Mouse (Mus musculus): ENCODE results near the gene Erlec1.

The Erlec1 gene

GRCm38 (mm10) chr11:30954279-30954725, at the start of gene Erlec1:
Gene Erlec1, minus strand, starts transcription at chr11:30954335.
- in situ Hi-C loops (cut with MboI; ENCODE audit: low pct_unique_long_range_greater_than_20kb in 1 of 2, low sequenced_read_pairs in 2 of 2, unreplicated experiment in 1 of 2) = no loop called here

DNA sequence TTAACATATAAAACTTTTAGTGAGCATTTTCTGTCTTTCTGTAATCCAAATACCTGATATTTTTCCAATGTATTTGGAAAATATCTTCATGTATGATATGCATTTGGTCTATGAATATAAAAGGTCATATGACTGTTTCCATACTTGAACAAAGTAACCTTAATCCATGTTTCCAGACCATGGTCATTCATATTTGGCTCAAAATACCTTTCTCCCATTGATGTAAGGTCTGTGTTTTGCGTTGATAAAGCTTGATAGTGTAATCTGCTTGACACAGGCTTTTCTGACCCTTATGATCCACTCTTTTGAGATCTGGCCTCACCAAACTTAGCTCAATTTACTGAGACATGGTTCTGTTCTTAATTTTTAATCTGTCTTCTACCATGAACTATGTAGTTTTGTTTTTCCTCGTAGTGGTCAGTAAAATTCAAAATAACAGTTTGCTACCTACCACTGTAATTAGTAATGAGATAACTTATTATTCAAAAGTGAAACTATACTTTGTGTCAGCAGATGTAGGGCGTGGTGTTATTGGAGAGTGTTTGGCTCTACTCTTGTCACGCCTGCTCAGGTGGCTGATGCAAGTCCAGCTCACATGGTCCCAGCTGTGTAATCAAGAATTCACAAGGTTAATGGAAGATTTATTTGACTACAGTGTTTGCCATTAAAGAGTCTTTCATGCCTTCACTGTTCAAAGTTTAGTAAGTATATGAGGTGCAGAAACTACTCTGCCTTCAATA, 47.2 kb upstream of the Erlec1 start:
- in situ Hi-C loops (cut with MboI; ENCODE audit: low pct_unique_long_range_greater_than_20kb in 1 of 2, low sequenced_read_pairs in 2 of 2, unreplicated experiment in 1 of 2) = no loop called here

DNA sequence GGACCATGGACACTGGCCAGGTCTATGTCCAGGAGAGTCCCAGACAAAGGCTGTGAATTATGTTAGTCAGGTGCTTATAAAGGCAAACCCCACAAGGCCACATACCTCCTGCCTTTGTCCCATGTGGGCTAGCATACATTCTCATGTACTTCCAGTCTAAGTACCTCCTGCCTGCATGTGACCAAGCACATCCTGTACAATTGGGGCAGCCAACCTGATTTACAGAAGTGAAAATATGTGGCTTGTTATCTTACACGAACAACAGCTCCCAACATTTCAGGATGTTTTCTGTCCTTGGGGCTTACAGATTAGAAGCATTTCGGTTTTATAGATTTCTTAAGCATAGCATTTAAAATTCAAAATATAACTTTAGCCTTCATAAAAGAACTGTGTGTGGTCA, 45.9 kb upstream of the Erlec1 start:
- in situ Hi-C loops (cut with MboI; ENCODE audit: low pct_unique_long_range_greater_than_20kb in 1 of 2, low sequenced_read_pairs in 2 of 2, unreplicated experiment in 1 of 2) = no loop called here

- in situ Hi-C loops (cut with MboI; ENCODE audit: low pct_unique_long_range_greater_than_20kb in 1 of 2, low sequenced_read_pairs in 2 of 2, unreplicated experiment in 1 of 2) = no loop called here
These were observed 44.6 kb upstream of the Erlec1 start for GRCm38 (mm10) chr11:30998704-30999103.

GRCm38 (mm10) chr11:30998199-30998598, 44.1 kb upstream of the Erlec1 start:
- in situ Hi-C loops (cut with MboI; ENCODE audit: low pct_unique_long_range_greater_than_20kb in 1 of 2, low sequenced_read_pairs in 2 of 2, unreplicated experiment in 1 of 2) = no loop called here

GRCm38 (mm10) chr11:30996670-30997069, 42.5 kb upstream of the Erlec1 start:
- in situ Hi-C loops (cut with MboI; ENCODE audit: low pct_unique_long_range_greater_than_20kb in 1 of 2, low sequenced_read_pairs in 2 of 2, unreplicated experiment in 1 of 2) = no loop called here

GRCm38 (mm10) chr11:30986625-30987017, 32.5 kb upstream of the Erlec1 start:
- in situ Hi-C loops (cut with MboI; ENCODE audit: low pct_unique_long_range_greater_than_20kb in 1 of 2, low sequenced_read_pairs in 2 of 2, unreplicated experiment in 1 of 2) = no loop called here

- in situ Hi-C loops (cut with MboI; ENCODE audit: low pct_unique_long_range_greater_than_20kb in 1 of 2, low sequenced_read_pairs in 2 of 2, unreplicated experiment in 1 of 2) = no loop called here
These were observed 31.9 kb upstream of the Erlec1 start, which contains the start of gene Chac2 for GRCm38 (mm10) chr11:30985877-30986624. Gene Chac2, minus strand, starts transcription at chr11:30986350.

DNA sequence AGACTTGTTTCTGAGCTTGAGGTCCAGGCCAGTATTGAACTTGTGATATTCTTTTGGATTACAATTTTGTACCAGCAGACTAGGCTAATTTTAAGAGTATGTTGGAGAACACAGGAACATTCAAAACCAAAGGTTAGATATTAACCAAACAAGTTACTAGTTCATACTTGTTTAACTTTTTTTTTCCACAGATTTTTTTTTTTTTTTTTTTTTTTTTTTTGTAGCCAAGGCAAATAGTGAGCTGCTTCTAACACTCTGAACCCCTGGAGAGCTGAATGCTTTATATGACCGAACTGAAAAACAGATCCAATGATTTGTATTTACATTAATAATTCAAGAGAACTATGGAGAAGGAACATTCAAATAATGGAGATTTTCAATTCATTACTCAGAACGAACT, 31.1 kb upstream of the Erlec1 start:
- in situ Hi-C loops (cut with MboI; ENCODE audit: low pct_unique_long_range_greater_than_20kb in 1 of 2, low sequenced_read_pairs in 2 of 2, unreplicated experiment in 1 of 2) = no loop called here

- in situ Hi-C loops (cut with MboI; ENCODE audit: low pct_unique_long_range_greater_than_20kb in 1 of 2, low sequenced_read_pairs in 2 of 2, unreplicated experiment in 1 of 2) = no loop called here
These were observed 523 bp downstream of the Erlec1 start for GRCm38 (mm10) chr11:30953469-30954154.

DNA sequence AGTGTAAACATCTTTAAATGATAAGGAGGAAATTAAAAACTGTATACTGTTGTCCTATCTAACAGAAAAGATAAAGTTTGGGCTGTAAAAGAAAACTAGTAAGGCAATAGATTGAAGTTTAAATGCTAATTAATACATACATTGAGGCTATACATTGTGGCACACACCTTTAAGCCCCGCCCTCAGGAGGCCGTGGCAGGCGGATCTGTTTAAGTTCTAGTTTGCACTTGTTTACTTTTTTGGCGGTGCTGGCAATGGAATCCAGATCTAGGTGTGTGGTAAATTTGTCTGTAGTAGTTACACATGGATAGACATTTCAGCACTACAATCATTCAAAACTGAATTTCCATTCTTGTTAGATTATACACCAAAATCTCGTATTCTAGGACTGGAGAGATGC, 1.3 kb downstream of the Erlec1 start:
- in situ Hi-C loops (cut with MboI; ENCODE audit: low pct_unique_long_range_greater_than_20kb in 1 of 2, low sequenced_read_pairs in 2 of 2, unreplicated experiment in 1 of 2) = no loop called here

DNA sequence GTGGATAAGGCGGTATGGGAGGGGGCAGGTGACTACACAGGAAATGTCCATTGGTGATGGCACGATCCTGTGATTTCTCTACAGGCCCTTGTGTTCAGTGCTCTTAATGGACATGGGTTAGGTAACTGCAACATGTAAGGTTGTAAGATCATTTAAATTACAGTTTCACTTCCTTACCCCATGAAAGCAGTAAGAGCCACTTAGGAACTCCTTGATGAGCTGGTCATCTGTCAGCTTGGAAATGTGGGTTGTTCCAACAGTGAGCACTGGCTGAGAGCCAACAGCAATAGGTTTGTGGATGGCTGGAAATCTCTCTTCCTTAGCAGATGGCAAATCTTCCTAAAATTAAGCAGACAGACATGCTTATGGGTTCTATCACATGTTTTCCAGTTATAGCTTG, 10.6 kb downstream of the Erlec1 start:
- in situ Hi-C loops (cut with MboI; ENCODE audit: low pct_unique_long_range_greater_than_20kb in 1 of 2, low sequenced_read_pairs in 2 of 2, unreplicated experiment in 1 of 2) = no loop called here

GRCm38 (mm10) chr11:30928498-30928897, 25.6 kb downstream of the Erlec1 start:
- in situ Hi-C loops (cut with MboI; ENCODE audit: low pct_unique_long_range_greater_than_20kb in 1 of 2, low sequenced_read_pairs in 2 of 2, unreplicated experiment in 1 of 2) = no loop called here

DNA sequence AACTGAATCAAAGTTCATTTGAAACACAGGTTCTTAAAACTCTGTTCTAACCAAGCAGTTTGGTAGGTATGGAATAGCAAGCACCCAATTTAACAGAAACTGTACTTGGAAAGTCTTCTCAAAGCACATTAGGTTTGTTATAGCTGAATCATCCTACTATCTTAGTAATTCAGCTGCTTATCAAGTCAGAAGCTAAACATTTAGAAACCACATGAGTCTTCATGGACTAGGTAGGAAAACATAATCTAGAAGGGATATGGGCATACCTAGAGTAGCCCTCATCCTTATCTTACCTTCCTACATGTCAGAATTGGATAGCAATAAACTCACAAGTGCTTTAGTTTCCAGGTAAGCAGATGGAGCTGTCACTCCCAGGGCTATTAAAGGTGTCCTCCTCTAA, 26.1 kb downstream of the Erlec1 start:
- in situ Hi-C loops (cut with MboI; ENCODE audit: low pct_unique_long_range_greater_than_20kb in 1 of 2, low sequenced_read_pairs in 2 of 2, unreplicated experiment in 1 of 2) = no loop called here

- in situ Hi-C loops (cut with MboI; ENCODE audit: low pct_unique_long_range_greater_than_20kb in 1 of 2, low sequenced_read_pairs in 2 of 2, unreplicated experiment in 1 of 2) = no loop called here
These were observed 30.9 kb downstream of the Erlec1 start for GRCm38 (mm10) chr11:30923283-30923682.

DNA sequence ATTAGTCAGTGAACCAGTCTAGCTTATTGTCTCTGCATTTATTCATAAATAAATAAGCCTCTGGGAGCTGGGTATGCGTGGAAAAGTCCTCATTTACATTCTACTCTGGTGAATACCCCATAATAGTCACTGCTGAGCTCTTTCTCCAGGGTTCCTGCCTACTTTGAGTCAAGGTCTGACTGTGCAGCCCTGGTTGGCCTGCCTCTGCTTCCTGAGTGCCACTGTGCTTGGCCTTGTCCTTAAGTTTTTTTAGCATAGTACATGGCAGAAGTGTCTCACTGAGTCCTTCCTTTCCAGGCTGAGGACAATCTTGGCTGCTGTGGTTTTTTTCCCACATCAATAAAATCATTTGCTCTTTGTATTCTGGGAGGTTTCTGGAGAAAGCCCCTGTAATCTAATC, 33.5 kb downstream of the Erlec1 start:
- in situ Hi-C loops (cut with MboI; ENCODE audit: low pct_unique_long_range_greater_than_20kb in 1 of 2, low sequenced_read_pairs in 2 of 2, unreplicated experiment in 1 of 2) = no loop called here

DNA sequence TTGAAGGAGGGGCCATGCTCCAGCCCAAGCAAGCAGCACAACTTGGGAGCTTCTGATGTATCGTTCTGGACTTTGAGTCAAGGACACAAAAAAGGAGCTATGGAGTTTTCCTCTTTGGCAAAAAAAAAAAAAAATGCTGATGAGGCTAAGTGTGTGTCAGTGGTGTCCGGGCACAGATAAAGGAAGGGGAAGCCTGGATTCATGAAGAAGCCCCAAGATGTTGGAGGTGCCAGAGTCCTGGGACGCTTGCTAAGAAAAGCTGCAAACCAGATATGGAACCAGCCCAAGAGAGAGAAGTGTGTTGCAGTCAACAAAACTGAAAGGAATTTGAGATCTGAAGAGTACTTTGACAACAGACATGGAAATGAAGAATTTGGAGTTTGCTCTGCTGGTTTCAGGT, 41.8 kb downstream of the Erlec1 start:
- in situ Hi-C loops (cut with MboI; ENCODE audit: low pct_unique_long_range_greater_than_20kb in 1 of 2, low sequenced_read_pairs in 2 of 2, unreplicated experiment in 1 of 2) = no loop called here

DNA sequence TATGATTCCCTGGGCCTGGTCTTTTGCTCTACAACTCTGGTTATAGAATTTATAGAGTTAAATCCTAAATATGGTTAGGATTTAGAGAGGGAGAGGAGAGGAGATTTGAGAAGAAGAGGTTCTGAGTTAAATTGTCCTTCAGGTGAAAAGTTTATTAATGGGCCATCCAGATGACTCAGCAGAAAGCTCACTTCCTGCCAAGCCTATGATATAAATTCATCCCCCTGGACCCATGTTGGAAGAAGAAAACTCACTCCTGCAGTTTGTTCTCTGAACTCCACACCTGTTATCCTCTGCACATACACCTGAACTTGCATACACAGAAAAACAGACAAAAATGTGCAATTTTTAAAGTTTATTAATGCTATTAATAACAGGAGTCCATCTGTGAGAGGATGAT, 54.8 kb downstream of the Erlec1 start:
- in situ Hi-C loops (cut with MboI; ENCODE audit: low pct_unique_long_range_greater_than_20kb in 1 of 2, low sequenced_read_pairs in 2 of 2, unreplicated experiment in 1 of 2) = loop anchor here in 1 of 2 experiments (25.0 kb wide), 1 partner anchor 237 kb away; no protein-coding TSS in a partner anchor

DNA sequence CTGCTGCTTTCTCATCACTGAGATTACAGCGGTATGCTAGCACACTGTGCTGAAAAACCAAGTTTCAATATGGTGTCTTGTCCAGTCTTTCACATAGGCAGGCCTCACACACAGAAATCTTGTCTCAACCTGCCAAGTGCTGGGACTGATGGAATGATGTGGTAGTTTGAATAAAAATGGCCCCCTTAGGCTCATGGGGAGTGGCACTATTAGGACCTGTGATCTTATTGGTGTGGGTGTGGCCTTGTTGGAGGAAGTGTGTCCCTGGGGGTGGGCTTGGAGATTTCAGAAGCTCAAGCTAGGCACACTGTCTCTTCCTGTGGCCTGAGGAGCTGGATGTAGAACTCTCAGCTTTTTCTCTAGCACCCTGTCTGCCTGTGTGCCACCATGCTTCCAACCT, 57.9 kb downstream of the Erlec1 start:
- in situ Hi-C loops (cut with MboI; ENCODE audit: low pct_unique_long_range_greater_than_20kb in 1 of 2, low sequenced_read_pairs in 2 of 2, unreplicated experiment in 1 of 2) = loop anchor here in 1 of 2 experiments (25.0 kb wide), 1 partner anchor 234 kb away; no protein-coding TSS in a partner anchor

Data from mouse embryonic stem cell (cell line).